Mouse (Mus musculus): ENCODE results near the gene Gm49325.

The Gm49325 gene

DNA sequence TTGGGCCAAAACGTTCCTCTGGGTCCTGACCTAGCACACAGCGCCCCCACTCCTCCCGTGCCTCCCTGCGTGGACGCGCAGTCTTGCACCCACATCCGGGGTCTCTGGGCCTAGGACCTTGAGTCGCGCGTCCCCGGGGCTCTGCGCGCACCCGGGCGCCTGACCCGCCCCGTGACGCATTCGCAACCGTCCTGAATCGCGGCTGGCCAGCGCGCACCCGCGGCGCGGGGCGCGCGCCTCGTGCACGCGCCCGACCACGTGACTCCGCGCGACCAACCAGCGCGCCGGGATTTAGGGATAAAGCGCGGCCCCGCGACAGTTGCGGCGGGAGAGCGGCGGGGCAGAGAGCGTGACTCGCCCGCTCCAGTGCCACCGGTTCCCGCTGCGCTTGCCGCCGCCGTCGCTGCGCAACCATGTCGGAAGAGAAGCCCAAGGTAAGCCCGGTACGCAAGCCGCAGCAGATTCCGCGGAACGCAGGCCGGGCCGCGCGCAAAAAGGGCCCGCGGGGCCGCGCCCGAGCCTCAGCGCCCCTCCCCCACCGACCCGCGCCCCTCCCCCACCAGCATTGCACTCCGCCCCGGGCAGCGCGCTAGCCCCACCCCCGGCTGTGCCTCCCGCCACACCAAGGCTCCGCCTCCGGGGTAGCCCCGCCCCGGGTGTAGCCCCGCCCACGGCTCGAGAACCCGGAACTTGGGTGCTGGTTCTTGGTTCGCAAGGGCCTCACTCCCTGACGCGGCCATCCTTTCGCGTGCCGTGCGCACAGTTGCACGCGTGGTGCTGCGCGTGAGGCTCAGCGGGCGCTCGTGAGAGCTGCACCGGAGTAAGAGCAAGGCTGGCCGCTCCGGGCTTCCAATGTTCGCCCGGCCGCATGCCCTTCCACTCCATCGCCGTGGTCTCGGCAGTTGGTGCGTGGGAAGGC, at the start of gene Gm49325, which contains the start of gene Sumo3:
TSS of gene Gm49325 (plus strand) at position 290 of the 919 bp plus-strand sequence.
TSS of gene Sumo3 (plus strand) at position 190 of the 919 bp plus-strand sequence.
- DNase-seq (ENCODE audit: low read depth, low spot score): peak; percentile 83

DNA sequence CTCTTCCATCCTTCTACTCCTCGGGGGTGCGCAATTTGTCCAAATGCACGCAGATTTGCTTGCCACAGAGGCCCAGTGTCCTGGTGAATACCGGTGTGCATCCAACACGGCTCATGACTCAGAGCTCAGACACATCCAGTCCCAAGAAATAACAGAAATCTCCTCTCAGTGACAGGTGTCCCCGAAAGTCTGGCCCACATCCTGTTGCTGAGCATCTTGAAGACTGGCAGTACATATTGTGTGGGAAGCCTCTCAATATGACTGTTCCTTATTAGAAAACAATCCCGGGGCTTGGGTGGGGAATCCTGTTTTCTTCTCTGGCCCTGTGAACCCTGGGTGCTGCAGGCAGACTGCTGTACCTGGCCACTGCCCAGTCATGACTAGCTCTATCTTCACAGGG, 49.4 kb upstream of the Gm49325 start:
- no peak for DNase-seq (ENCODE audit: low read depth, low spot score)

DNA sequence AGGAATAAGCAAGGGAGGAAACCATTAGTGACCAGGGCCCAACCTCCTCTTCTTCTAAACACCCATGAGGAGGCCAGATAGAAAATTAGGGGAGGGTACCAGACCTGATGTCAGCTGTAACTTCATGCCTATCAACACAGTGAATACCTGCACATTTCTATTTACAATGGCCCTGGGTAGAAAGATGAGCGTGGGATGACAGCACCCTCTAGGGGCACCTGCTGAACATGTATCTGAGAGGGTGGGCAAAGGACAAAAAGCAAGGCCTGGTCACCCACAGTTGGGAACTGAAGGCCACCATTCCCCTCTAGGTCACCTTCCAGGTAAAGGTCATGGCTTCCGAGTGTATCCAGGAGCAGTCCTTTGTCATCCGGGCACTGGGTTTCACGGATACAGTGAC, 48.4 kb upstream of the Gm49325 start:
- no peak for DNase-seq (ENCODE audit: low read depth, low spot score)

DNA sequence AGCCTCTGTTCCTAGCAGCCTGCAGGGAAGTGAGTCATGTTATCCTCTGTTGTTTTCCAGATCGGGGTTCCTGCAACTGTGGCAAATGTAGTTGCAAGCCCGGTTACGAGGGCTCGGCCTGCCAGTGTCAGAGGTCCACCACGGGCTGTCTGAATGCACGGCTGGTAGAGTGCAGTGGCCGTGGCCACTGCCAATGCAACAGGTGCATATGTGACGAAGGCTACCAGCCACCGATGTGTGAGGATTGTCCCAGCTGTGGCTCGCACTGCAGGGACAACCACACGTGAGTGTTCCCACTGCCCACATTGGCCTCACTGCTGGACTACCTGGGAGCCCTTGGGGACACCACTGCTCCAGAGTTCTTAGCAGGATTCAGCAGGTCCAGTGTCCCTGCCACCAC, 45.9 kb upstream of the Gm49325 start:
- DNase-seq (ENCODE audit: low read depth, low spot score): no peak

DNA sequence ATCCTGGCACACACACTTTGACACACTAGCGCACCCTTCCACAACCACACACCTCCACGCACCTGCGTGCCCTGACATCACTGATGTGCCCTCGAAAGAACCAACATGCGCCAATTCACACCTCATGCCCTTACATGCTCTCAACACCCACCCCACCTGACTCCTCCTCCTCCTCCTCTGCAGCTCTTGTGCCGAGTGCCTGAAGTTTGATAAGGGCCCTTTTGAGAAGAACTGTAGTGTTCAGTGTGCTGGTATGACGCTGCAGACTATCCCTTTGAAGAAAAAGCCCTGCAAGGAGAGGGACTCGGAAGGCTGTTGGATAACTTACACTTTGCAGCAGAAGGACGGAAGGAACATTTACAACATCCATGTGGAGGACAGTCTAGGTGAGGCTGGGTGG, 45.2 kb upstream of the Gm49325 start:
- no peak for DNase-seq (ENCODE audit: low read depth, low spot score)

DNA sequence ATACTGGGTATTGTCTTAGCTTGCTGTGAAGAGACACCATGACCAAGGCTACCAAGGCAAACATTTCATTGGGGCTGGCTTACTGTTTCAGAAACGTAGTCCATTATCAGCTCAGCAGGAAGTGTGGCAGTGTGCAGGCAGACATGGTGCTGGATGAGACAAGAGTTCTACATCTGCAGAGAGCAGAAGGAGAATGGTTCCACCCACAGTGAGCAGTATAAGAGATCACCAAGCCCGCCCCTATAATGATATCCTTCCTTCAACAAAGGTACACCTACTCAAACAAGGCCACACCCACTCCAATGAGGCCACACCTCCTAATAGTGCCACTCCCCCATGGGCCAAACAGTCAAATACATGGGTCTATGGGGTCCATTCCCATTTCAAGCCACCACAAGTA, 44.5 kb upstream of the Gm49325 start:
- DNase-seq (ENCODE audit: low read depth, low spot score): no peak

DNA sequence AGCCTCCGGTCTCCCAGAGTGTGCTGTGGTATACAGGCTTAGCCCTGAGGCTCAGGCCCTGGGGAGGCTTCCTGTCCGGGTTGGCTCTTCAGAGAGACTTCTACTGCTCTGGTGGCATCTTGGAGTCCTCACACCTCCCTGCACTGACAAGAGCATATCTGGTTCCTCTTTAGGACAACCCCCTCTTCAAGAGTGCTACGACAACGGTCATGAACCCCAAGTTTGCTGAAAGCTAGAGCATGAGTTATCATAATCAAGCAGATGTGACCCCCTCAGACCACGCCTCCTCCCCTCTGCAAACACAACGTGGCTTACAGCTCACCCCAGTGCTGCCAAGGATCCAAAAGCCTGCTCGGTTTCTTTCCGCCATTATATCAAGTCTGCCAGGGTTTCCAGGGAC, 41.0 kb upstream of the Gm49325 start:
- DNase-seq (ENCODE audit: low read depth, low spot score): no peak

DNA sequence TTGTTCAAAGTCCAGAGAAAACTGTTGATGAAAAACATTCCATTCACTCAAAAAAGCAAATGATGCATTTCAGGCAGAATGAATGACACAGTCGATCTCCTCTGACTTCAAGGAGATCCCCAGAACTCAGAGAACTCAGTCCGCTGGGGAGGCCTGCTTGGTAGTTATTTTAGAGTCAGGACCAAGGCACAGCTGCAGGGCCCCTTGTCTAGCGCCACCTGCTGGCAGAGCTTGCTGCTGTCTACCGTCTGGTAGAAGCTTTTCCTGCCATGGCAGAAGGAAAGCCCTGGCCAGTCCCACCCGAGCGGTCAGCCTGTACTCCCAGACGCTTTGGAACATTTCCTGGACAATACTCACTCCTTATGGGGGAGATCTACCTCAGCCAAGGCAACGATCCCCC, 39.3 kb upstream of the Gm49325 start:
- DNase-seq (ENCODE audit: low read depth, low spot score): peak; percentile 42

DNA sequence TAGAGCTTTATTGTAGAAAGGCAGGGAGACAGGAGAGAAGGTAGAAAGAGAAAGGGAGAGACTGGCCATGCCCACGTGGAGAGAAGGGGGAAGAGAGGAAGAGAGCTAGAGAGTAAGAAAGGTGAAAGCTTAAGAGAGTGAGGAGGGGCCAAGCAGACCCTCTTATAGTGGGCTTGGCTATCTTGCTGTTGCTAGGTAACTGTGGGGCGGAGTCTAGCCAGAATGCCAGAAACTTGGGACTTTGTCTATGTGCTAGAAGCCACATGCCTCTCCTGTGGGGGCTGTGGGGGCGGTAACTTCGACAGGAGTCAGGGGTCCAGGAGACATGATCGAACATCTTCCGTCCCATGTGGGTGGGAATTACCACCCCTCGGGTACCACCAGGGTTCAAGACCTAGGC, 36.5 kb upstream of the Gm49325 start:
- DNase-seq (ENCODE audit: low read depth, low spot score): no peak

DNA sequence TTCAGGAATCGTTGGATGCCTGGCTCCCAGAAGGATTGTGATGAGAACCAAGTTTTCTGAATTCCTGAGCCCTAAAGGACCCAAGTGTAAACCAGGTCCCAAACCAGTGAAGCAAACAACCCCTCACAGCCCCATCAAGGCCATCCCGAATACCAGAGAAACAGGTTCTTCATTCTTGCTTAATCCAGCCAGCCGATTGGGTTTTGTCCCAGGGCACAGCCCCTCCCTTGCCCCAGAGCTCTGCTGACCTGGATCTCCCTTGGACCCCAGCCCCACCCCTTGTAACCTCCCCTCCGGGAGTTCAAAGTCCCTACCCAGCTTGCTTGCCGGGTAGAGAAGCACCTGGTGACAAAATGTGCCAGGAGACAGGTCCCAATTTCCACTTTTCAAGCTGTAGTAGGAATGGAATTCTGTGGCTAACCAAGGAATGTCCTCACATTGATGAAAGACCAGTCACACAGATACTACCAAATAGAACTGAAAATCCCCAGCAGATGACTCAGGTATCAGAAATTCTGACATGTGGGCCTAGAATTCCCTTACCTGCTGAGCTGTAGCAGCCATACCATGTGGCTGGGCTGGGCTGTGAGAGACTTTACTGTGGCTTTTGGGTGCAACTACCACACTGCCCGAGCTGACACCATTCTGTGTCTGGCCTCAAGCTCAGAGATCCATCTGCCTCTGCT, 35.9 kb upstream of the Gm49325 start:
- no peak for DNase-seq (ENCODE audit: low read depth, low spot score)

DNA sequence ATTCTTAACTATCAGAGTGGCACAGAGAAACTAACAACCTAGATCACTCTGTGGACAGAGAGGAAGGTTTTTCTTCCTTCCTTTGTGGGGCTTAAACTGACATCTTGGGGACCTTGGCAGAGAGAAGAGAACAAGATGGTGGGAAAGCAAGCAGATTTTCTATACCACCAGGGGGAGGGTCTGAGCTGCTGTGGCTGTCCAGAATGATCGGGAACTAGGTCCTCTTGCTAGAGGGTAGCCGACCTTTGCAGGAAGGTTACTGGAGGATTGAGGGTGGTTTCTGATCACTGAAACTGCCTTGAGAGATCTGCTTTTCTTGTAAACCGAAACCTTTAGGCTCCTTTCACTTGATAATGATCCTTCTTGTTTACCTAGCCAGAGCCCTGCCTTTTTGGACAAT, 33.8 kb upstream of the Gm49325 start:
- no peak for DNase-seq (ENCODE audit: low read depth, low spot score)

DNA sequence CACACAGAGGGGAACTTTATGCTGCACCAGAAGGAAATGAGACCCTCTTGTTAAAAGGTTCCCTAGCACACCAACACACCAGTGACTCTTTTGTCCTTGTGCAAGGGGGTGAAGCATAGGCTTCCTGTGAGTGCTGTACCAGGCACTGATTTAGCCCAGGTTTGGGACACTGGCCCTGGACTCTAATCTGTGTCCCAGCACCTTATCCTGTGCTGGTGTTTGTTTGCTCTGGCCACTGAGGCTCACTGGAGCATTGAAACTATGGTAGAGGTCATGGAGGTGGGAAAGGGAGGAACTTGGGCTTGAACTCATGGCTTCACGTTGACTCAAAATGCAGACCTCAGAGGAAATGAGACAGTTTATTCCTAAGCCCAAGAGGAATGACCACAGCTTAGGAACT, 32.8 kb upstream of the Gm49325 start:
- DNase-seq (ENCODE audit: low read depth, low spot score): no peak

DNA sequence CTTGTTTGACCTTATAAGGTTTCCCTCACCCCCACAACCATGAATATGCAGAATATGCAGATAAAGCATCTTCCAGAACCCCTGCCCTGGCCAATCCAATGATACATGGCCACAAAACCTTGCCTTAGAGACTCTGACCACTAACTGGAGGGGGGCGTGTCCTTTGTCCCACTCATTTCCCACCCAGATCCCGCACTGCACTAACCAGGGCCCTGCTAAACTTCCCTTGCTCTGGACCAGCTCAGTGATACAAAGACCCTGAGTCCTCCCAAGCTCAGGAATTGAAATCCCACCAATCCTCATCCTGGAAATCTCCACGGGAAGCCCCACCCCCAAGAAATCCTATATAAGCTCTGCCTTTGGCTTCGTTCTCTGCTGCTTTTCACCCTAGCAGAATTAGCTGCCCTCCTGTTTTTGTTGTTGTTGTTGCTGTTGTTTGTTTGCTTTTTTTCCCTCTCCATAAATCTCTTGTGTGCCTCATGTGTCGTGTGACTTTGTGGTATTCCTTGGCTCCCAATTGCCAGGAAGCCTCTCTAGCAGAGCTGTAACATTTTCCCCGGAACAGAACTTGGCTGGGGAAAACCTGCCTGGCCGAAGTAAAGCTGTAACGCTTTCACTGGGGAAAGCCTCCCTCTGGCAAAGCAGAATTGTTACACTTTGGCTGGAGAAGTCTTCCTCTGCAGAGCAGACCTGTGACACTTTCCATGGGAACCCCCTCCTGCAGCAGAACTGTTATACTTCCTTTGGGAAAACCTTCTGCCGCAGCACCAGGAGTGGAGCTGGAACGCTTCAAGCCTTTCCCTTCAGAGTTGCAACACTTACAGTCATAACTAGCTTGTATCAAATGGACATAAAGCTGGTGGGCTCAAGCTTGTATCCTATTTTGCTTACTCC, 25.7 kb upstream of the Gm49325 start:
- no peak for DNase-seq (ENCODE audit: low read depth, low spot score)

DNA sequence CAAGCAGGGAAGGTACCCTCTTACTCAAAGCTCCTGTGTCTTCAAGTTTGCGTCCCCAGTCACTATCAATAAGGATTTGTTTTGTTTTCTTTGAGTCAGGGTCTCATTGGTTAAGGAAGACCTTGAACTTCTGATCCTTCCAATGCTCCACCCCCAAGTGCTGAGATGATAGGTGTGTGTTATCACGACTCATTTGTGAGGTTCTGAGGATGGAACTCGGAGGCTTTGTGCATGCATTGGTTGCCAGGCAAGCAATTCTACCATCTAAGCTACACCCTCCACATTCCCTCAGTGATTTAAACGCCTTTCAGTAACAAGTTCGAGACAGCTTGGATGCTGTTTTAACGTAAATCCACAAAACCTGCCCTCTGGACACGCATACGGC, 25.0 kb upstream of the Gm49325 start:
- DNase-seq (ENCODE audit: low read depth, low spot score): no peak

DNA sequence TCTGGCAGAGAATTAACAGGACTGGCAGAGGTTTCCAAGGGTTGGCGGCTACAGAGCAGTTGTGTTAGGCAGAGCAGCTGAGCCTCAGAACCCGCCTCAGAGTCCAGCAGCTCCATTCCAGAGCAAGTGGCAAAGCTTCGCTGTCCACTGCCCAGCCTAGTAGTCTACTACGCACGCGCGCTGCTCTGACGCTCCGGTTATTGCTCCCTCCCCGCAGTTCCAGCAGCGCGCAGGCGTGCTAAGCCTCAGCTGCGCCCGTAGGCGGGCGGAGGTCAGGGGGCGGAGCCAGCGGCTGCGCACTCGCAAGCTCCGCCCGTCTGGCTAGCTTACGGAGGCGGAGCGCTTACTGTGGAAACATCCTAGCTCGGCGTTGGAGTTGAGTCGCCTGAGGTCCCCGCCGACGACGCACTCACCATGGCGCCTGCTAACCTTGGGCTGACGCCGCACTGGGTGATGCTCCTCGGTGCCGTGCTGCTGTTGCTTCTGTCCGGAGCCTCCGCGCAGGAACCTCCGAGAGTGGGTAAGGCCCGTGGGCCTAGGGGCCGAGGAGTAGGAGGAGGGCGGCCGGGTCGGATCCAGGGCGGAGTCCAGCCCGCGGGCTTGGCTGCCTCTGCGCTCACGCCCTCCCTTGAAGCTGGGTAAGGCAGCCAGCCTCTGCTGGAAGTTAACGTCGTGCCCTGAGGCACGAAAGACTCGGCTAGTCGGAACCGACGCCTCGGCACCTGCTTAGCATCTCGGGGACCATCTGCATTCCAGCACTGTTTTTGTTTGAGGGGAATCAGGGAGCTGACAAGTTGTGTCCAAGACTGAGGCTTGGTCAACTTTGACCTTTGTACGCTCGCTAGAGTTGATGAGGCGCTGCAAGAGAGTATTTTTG, 24.4 kb upstream of the Gm49325 start, which contains the start of gene Pttg1ip:
TSS of gene Pttg1ip (plus strand) at position 313 of the 877 bp plus-strand sequence.
- DNase-seq (ENCODE audit: low read depth, low spot score): peak; percentile 95

DNA sequence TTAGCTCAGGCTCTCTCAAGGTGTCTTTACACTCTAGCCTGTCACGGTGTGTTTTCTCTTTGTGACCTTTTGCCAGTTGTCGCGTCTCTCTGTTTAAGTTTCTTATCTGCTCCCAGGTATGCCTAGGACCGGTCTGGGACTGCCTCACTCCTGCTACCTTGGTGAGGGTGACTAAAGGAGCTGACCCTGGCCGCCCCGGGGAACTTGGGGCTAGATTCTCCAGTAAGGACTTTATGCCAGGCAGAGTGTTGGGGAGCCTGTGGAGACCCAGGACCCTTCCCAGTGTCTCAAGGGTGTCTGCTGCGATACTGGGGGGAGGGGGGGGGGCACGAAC, 23.7 kb upstream of the Gm49325 start:
- DNase-seq (ENCODE audit: low read depth, low spot score): no peak

DNA sequence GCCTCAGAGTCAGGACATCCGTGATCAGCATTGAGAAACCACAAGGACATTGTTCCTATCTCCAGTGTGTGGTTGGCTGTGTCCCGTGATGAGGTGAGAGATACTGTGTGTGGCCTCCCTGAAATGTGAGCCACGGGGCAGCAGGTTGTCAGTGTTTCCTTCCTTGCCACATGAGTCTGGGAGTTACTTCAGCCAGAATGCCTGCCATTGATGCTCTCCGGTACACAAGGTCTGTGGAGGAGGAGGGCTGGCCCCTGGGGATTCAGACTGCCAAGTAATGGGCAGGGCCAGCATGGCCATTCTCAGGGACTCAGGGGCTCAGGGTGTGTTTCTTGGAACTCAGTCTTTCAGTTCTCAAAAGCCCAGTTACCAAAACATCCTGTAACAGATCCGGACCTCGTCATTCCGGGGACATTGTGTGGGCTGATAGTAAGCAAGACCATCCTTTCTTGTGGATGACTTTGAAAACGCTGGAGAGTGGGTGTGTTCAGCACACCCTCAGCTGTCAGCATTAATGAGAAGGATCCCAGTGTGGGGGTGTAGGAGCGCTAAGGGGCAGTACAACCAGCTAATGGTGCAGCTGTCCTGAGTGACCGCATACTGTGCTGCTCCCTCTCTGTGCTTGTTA, 22.1 kb upstream of the Gm49325 start:
- no peak for DNase-seq (ENCODE audit: low read depth, low spot score)

DNA sequence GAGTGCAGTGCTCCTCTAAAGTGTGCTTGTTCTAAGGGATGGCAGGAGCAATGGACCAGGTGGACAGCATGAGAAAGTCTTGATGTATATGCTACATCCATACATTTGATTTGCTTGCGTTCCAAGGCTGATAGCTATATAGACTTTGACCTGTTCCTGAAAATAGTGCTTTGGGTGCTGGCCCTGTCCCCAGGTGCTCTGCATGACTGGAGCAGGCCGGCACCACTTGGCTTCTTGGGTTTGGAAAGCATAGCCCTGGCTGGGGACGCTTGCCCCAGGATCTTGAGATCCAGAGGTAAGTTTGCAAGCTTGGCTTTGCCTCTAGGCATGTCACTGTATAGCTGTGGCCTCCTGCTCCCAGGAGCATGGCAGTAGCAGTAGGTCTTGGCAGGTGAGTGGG, 19.4 kb upstream of the Gm49325 start:
- no peak for DNase-seq (ENCODE audit: low read depth, low spot score)

DNA sequence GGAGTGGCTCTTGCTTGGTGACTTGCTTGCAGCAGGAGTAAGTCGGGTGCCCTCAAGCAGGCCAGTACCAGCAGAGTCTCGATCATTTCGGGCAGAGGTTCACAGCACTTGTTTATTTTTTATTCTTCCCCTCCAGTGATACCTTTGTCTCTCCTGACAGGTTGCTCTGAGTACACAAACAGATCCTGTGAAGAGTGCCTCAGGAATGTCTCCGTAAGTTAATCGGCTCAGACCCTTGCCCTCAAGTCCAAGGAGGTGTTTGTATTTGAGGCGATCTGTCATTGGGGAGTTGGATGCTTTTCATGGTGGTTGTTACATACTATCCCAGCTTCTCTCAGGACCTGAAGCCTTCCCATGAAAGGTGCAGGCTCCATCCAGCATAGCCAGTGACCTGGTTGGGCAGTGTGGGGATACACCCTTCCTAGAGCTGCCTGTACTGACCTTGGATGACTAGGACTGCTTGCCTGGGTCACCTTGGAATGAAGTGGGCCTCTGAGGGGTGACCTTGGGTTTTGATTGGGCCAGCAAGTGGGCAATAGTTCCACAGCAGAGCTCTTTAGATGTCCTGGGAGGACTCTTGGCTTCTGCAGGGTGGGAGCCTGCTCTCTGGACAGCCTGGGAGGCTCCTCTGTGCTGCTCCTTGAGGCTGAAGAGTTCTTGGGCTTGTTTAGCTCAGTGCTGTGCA, 18.8 kb upstream of the Gm49325 start:
- DNase-seq (ENCODE audit: low read depth, low spot score): no peak

DNA sequence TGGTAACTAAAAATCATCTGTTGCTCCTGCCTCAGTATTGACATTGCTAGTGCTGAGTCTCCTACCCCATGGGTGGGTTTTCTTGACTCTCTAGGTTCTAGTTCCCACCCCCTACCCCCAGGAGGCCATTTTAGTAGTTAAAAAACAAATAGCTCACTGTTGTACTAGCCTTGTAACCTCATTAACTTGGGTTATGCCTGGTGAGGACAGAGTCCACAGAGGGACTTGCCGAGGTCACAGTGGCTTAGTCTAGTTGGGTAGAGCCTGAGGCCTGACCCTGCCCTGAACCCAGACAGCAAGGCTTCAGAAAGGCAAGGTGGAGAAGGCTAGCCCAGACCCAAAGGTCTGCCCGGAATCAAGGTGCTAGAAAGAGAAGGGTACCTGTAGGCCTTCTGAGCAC, 18.0 kb upstream of the Gm49325 start:
- no peak for DNase-seq (ENCODE audit: low read depth, low spot score)

All from embryo, embryonic 11.5 days (tissue).